Mouse (Mus musculus) kidney, adult 2 months (tissue): ENCODE results near the gene Doc2b. TPM values are rescaled to one million over a fixed set of nuclear protein-coding genes. Genes with fewer than 3 reads are reported as not detected.

ENCODE experiments used
- DNase-seq: peaks from one replicate; pipeline ENCODE4 v3.0.0; 2021
- H3K27ac ChIP-seq: fragments of 200-500 bp; 2 replicates; pipeline ENCODE4 v1.5.1; 2012; ENCODE audit warnings: low read depth, low read length, control low read depth, inconsistent platforms; ENCODE audit not compliant: insufficient read depth
- H3K27me3 ChIP-seq: fragments of 200-500 bp; replicated peaks from 2 replicates; pipeline ENCODE4 v1.6.1; 2012; ENCODE audit warnings: mild to moderate bottlenecking, moderate library complexity, low read length, inconsistent platforms; ENCODE audit not compliant: control insufficient read depth, insufficient read depth
- H3K36me3 ChIP-seq: fragments of 200-500 bp; 2 replicates; pipeline ENCODE4 v1.6.1; 2012; ENCODE audit warnings: mild to moderate bottlenecking, moderate library complexity, low read length, inconsistent platforms; ENCODE audit not compliant: control insufficient read depth, insufficient read depth
- H3K4me1 ChIP-seq: fragments of 200-500 bp; 2 replicates; pipeline ENCODE4 v1.6.1; 2011; ENCODE audit warnings: low read length; ENCODE audit not compliant: control insufficient read depth, insufficient read depth
- H3K4me3 ChIP-seq: fragments of 200-500 bp; 2 replicates; pipeline ENCODE4 v1.5.1; 2011; ENCODE audit warnings: mild to moderate bottlenecking, low read depth, low read length, control low read depth; ENCODE audit not compliant: insufficient read depth
- CTCF ChIP-seq: fragments of 200-500 bp; conservative IDR thresholded peaks from 2 replicates; pipeline ENCODE4 v1.5.1; 2011; ENCODE audit warnings: low read depth, mild to moderate bottlenecking, control low read depth, low read length, moderate library complexity, mixed read lengths; ENCODE audit not compliant: insufficient read depth, insufficient read length
- POLR2A ChIP-seq: fragments of 200-500 bp; IDR thresholded peaks from one replicate; pipeline ENCODE4 v1.6.1; 2011; ENCODE audit warnings: low read depth, low read length, control low read depth
- WGBS: fragments of 180-500 bp; shearing (Covaris S2); methylation state at CpG from one replicate; pipeline ENCODE4 v1.1.7; 2018; 5-methylcytosine and 5-hydroxymethylcytosine counted together
- polyA plus RNA-seq: library from polyadenylated mRNA; depleted of rRNA; stranded (reverse); fragments of >200 nt; gene quantifications from 2 replicates; pipeline ENCODE4 v1.2.3, GENCODE M21; 2012

The Doc2b gene
- polyA plus RNA-seq, 1 experiment, result 0.36 TPM

DNA sequence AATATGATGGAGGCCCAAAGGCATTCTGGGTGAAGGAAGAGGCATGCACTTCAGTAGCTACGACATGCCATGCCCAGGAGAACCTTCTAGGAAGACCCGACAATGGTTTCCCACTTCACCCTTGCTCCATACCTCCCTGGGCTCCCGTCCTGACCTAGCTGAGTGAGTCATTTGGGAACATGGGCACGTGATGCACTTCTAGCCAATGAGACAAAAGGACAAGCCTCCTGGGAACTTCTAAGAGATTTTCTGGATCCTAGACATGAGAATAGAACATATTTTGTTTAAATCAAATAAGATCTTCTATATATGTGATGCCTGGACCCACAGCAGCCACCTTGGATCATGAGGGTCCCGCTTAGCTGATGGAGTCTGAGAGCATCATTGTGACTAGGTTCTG, 3.3 kb downstream of the Doc2b start:
- Histone ChIP-seq H3K27me3 (peaks cover 6% of the 10 kb centered on the region), H3K27ac (no peak overlapping the region), H3K4me3 (no peak overlapping the region), H3K36me3 (no peaks in the 10 kb centered on the region), H3K4me1 (no peaks in the 10 kb centered on the region)
- TF ChIP-seq POLR2A (no peak), CTCF (no peak)
- 83% methylated on average over 5 of the region's 5 CpGs for WGBS
- DNase-seq, result no peak

DNA sequence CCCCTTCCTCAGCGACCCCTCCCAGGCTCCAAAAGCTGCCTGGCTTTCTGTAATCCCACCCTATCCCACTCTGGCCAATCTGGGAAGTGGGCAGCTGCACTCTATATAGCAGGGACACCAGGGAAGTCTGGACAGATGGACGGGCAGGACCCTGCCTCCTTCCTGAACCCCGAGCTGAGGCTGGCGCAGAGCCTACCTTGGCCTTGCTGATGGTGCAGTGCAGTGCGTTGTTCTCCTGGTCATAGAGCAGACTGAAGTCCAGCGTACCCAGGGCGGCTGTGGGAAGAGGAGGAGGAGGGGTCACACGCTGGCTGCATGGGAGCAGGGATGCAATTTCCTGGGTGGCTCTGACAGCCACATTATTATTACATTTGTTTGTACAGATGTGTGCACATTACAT, 10.0 kb downstream of the Doc2b start:
- 60% methylated on average over 8 of the region's 8 CpGs for WGBS
- H3K4me3 ChIP-seq, result no peak overlapping the region
- TF ChIP-seq CTCF (no peak), POLR2A (no peak)
- no peaks in the 10 kb centered on the region for H3K4me1 ChIP-seq
- DNase-seq, result peak; percentile 61
- H3K27me3 ChIP-seq, result no peaks in the 10 kb centered on the region
- no peak overlapping the region for H3K27ac ChIP-seq
- no peaks in the 10 kb centered on the region for H3K36me3 ChIP-seq

DNA sequence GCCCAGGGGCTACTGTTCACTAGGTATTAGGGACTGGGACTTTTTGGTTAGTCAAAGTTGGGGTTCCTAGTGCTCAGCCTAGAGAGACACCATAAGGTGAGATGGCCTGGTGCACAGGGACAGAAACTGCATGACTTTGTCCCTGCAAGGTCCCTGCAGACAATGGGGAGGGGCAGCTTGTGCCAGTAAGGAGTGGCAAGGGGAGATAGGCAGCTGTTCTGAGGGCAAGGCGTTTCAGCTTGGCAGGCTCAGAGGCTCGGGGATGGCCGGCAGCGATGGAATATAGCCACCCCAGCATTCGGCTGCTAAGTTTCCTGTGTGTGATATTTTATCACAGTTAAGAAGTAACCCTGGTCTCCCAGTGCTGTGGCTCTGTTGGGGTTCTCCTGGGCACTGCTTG, 12.1 kb downstream of the Doc2b start:
- TF ChIP-seq CTCF, result no peak
- no peak for TF ChIP-seq POLR2A
- H3K4me1 ChIP-seq, result no peaks in the 10 kb centered on the region
- no peaks in the 10 kb centered on the region for H3K36me3 ChIP-seq
- H3K27ac ChIP-seq, result no peak overlapping the region
- DNase-seq, result no peak
- 91% methylated on average over 5 of the region's 5 CpGs for WGBS
- no peaks in the 10 kb centered on the region for H3K27me3 ChIP-seq
- no peak overlapping the region for H3K4me3 ChIP-seq

- Histone ChIP-seq H3K27me3 (no peaks in the 10 kb centered on the region), H3K4me1 (no peaks in the 10 kb centered on the region), H3K4me3 (no peak overlapping the region), H3K27ac (no peak overlapping the region), H3K36me3 (no peaks in the 10 kb centered on the region)
- DNase-seq, result peak; percentile 85
- WGBS, result 16% methylated on average over 6 of the region's 6 CpGs
- TF ChIP-seq CTCF (peak; percentile 94), POLR2A (no peak)
Measured at GRCm38 (mm10) chr11:75781919-75782318, 13.9 kb downstream of the Doc2b start.

- DNase-seq, result no peak
- 91% methylated on average over 1 of the region's 1 CpGs for WGBS
- no peak overlapping the region for H3K27ac ChIP-seq
- H3K27me3 ChIP-seq, result no peaks in the 10 kb centered on the region
- H3K36me3 ChIP-seq, result no peaks in the 10 kb centered on the region
- H3K4me3 ChIP-seq, result no peak overlapping the region
- 0 out of 2 replicates have a peak, but pooled peaks have one; percentile 27 for TF ChIP-seq CTCF
- no peak for TF ChIP-seq POLR2A
- H3K4me1 ChIP-seq, result no peaks in the 10 kb centered on the region
Measured at GRCm38 (mm10) chr11:75775919-75776318, 19.9 kb downstream of the Doc2b start.

DNA sequence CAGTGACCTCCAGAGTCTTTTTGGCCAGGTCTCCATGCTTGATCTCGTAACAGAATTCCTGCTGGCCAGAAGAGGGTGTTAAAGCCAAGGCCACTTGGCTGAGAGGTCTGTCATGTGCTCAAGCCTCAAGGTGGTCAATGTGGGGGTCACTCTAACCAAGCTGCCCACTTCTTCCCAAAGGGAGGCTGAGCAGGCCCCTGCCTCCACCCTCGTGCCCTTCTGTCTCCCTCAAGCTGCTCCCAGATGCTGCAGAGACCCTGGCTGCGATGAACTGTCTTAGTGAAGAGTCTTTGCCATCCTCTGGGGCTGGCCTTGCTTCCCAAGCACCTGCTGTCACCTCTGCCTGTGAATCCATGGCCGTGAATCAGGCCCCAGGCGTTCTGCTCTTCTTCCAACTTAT, 23.3 kb downstream of the Doc2b start:
- Histone ChIP-seq H3K36me3 (no peaks in the 10 kb centered on the region), H3K4me1 (peaks cover 2% of the 10 kb centered on the region; the same call in 1 of the 2 replicates), H3K4me3 (no peak overlapping the region), H3K27ac (no peak overlapping the region), H3K27me3 (no peaks in the 10 kb centered on the region)
- no peak for TF ChIP-seq POLR2A
- no peak for TF ChIP-seq CTCF
- DNase-seq, result no peak
- WGBS, result 89% methylated on average over 5 of the region's 5 CpGs

GRCm38 (mm10) chr11:75769206-75769605, 26.6 kb downstream of the Doc2b start:
- TF ChIP-seq CTCF (peak; percentile 75), POLR2A (no peak)
- Histone ChIP-seq H3K27me3 (no peaks in the 10 kb centered on the region), H3K4me1 (peaks cover 2% of the 10 kb centered on the region; the same call in 1 of the 2 replicates), H3K36me3 (peaks cover 8% of the 10 kb centered on the region), H3K27ac (no peak overlapping the region), H3K4me3 (peak overlapping the region; percentile 19; the same call in 1 of the 2 replicates)
- DNase-seq, result peak; percentile 94
- under 1% methylated on average over 23 of the region's 23 CpGs for WGBS
